Mouse (Mus musculus): ENCODE data around the gene Dusp1.

Dusp1 gene

GRCm38 (mm10) chr17:26561290-26561640 lies 663 bp downstream of the Dusp1 start, which contains the start of gene Ergic1:
Gene Ergic1 (plus strand): TSS chr17:26561489.
- peak; percentile 88 to 93 for DNase-seq (ENCODE audit: low spot score in 2 of 2)

- no peak for DNase-seq (ENCODE audit: low spot score in 2 of 2)
These were observed 1.2 kb downstream of the Dusp1 start for GRCm38 (mm10) chr17:26560526-26561289.

- no peak for DNase-seq (ENCODE audit: low spot score in 2 of 2)
These were observed 8.9 kb downstream of the Dusp1 start for GRCm38 (mm10) chr17:26553033-26553432.

GRCm38 (mm10) chr17:26551104-26551503 lies 10.8 kb downstream of the Dusp1 start:
- DNase-seq (ENCODE audit: low spot score in 2 of 2): no peak

- DNase-seq (ENCODE audit: low spot score in 2 of 2): no peak
These were observed 12.6 kb downstream of the Dusp1 start for GRCm38 (mm10) chr17:26549148-26549809.

GRCm38 (mm10) chr17:26548566-26548965 lies 13.4 kb downstream of the Dusp1 start:
- DNase-seq (ENCODE audit: low spot score in 2 of 2): no peak

GRCm38 (mm10) chr17:26547771-26548170 lies 14.2 kb downstream of the Dusp1 start:
- no peak for DNase-seq (ENCODE audit: low spot score in 2 of 2)

- DNase-seq (ENCODE audit: low spot score in 2 of 2): no peak
These were observed 17.5 kb downstream of the Dusp1 start for GRCm38 (mm10) chr17:26544319-26544963.

GRCm38 (mm10) chr17:26540083-26540482 lies 21.8 kb downstream of the Dusp1 start:
- DNase-seq (ENCODE audit: low spot score in 2 of 2): no peak

- no peak for DNase-seq (ENCODE audit: low spot score in 2 of 2)
These were observed 24.0 kb downstream of the Dusp1 start for GRCm38 (mm10) chr17:26537722-26538471.

GRCm38 (mm10) chr17:26535251-26536136 lies 26.4 kb downstream of the Dusp1 start:
- no peak for DNase-seq (ENCODE audit: low spot score in 2 of 2)

- no peak for DNase-seq (ENCODE audit: low spot score in 2 of 2)
These were observed 27.2 kb downstream of the Dusp1 start for GRCm38 (mm10) chr17:26534695-26535094.

- no peak for DNase-seq (ENCODE audit: low spot score in 2 of 2)
These were observed 28.0 kb downstream of the Dusp1 start for GRCm38 (mm10) chr17:26533871-26534372.

- no peak for DNase-seq (ENCODE audit: low spot score in 2 of 2)
These were observed 29.4 kb downstream of the Dusp1 start for GRCm38 (mm10) chr17:26532476-26533045.

GRCm38 (mm10) chr17:26531395-26532027 lies 30.4 kb downstream of the Dusp1 start:
- DNase-seq (ENCODE audit: low spot score in 2 of 2): no peak

GRCm38 (mm10) chr17:26530590-26531081 lies 31.3 kb downstream of the Dusp1 start:
- no peak for DNase-seq (ENCODE audit: low spot score in 2 of 2)

GRCm38 (mm10) chr17:26529791-26530241 lies 32.1 kb downstream of the Dusp1 start:
- DNase-seq (ENCODE audit: low spot score in 2 of 2): no peak

GRCm38 (mm10) chr17:26528751-26529150 lies 33.2 kb downstream of the Dusp1 start:
- no peak for DNase-seq (ENCODE audit: low spot score in 2 of 2)

GRCm38 (mm10) chr17:26527291-26527690 lies 34.6 kb downstream of the Dusp1 start:
- DNase-seq (ENCODE audit: low spot score in 2 of 2): no peak

GRCm38 (mm10) chr17:26525316-26525715 lies 36.6 kb downstream of the Dusp1 start:
- peak in 1 of 2 experiments; percentile 44 for DNase-seq (ENCODE audit: low spot score in 2 of 2)
